Mouse (Mus musculus) common myeloid progenitor, adult 5-6 weeks (primary cell): ENCODE results near the gene Comt. TPM values are rescaled to one million over a fixed set of nuclear protein-coding genes. Genes with fewer than 3 reads are reported as not detected.

Experiments
- ATAC-seq: replicated peaks from 2 replicates; pipeline ENCODE4 v1.8.0; 2016; ENCODE audit warnings: low read depth, mild to moderate bottlenecking, moderate TSS enrichment, inconsistent platforms; ENCODE audit not compliant: poor library complexity, severe bottlenecking
- total RNA-seq: library from RNA; stranded (forward); fragments of 200-1000, 187-1606 nt; gene quantifications from 2 replicates; pipeline ENCODE4 v1.2.3, GENCODE M21; 2017

The Comt gene
- total RNA-seq, 1 experiment from 2014 or later: 38.2 TPM

DNA sequence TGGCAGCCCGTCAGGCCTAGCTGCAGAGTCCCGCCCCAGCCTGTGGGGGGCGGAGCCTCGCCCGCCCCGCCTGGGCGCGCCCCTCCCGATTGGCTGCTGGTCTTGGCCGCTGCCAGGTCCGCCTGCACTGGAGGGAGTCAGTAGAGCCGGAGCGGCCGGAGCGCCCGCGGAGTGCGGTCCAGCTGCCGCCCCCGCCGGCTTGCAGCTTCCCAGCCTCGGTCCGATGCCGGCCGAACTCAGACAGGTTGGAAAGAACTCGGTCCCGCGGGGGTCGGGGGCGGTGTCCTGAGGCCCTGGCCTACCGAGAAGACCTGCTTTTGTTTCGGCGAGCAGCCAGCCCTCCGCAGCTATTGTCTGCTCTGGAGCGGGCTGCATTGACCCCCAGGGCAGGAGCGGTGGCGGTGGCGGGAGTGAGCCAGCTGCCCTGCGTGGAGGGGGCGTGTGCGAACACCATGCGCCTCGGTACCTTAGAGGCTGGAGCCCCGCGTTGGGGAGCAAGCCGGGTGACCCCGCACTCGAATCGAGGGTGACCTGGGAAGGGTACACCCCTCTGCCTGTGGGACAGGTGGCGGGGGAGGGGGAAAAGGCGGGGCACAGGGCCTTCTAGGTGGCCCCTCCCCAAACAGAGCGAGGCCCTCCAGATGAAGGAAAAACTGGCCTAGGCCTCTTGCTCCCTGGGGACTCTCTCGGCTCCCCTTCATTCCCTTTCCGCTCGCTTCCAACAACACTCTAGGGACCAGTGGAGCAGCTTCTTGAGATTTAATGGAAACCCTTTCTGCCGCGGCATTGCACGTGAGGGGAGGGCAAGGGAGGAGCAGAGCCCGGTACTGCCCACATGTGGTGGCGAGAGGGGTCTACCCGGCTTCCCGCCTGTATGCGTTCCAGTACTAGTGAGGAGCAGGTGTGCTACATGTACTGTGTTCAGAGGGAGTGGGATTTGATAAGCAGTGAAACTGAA, 33.9 kb downstream of the Comt start:
- ATAC-seq: peak; percentile 70

DNA sequence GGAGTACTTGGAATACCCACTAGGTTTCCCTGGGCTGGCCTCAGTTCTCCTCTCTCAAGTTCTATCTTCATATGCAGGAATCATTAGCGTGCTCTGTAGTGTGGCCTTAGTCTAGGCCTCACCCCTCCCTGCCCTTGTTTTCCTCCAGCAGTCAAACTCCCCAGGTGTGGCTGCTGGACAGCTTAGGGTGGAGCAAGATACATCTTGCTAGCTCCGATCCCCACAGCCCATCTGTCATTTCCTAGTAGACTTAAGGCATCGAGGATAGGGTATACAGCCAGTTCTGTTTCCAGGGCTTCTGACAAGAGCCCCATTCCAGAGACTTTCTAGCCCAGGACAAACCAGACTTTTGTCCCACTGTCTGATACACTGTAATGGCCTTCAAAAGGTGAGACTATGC, 34.9 kb downstream of the Comt start:
- no peak for ATAC-seq

DNA sequence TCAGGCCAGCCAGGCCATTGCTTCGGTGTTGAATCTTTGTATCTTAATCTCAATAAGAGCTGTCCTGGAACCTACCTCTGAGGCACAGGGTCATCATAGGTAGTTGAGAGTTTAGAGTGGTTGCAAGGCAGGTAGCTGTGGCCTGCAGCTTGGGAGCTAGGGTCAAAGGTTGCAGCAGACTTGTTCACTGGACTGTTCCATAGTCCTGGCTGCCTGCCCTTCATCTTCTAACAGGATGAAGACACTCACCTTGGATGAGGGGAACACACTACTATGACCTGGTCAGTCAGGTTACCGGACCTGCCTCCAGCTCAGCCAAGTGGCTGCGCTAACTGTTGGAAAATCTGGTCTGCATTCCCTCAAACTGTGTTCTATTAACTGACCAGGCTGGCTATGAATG, 35.5 kb downstream of the Comt start:
- ATAC-seq: no peak

DNA sequence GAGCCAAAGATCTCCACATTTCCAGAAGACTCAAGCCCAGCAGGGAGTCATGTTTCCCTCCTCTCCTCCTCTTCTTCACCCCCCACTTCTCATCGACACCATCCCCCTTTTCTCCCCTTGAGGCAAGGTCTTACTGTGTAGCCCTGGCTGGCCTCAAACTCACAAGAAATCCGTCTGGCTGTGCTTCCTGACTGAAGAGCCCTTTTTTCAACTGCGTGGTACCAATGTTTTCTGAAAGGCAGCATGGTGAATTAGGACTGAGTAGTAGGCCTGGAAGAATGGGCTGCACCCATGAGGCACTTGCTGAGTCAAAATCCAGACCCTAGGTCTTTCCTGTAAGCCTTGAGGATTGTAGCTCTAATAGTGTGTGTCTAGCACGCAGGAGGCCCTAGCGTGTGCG, 36.3 kb downstream of the Comt start:
- ATAC-seq: no peak

DNA sequence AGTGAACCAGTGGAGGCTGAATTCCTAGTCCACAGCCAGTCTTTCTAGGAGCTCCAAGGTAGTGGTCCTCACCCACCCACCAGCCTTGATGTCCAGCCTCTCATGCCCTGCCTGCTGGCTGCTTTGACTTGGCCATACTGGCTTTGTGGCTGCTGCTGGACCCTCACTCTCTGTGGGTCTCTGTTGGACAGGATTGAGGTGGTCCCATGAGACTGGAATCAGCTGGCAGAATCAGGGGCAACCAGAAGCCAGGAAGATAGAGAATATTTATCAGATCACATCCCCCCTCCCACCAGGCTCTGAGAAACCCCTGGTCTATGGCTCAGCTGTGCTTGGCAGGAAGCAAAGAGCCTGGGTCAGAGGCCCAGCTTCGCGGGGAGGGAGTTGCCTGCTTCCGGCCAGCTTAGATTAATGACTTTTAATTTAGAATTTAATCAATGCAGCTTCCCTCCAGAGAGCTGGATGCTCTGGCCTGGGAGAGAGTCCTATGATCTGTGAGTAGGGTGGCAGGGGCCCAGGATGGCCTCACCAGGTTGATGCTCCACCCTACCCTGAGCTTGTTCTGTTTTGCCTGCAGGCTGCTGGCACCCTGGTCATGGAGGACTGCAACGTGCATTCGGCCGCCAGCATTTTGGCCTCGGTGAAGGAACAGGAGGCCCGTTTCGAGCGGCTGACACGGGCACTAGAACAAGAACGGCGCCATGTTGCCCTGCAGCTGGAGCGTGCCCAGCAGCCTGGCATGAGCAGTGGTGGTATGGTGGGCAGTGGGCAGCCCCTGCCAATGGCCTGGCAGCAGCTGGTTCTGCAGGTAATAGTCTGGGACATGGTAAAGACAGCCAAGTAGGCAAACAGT, 37.8 kb downstream of the Comt start:
- no peak for ATAC-seq

DNA sequence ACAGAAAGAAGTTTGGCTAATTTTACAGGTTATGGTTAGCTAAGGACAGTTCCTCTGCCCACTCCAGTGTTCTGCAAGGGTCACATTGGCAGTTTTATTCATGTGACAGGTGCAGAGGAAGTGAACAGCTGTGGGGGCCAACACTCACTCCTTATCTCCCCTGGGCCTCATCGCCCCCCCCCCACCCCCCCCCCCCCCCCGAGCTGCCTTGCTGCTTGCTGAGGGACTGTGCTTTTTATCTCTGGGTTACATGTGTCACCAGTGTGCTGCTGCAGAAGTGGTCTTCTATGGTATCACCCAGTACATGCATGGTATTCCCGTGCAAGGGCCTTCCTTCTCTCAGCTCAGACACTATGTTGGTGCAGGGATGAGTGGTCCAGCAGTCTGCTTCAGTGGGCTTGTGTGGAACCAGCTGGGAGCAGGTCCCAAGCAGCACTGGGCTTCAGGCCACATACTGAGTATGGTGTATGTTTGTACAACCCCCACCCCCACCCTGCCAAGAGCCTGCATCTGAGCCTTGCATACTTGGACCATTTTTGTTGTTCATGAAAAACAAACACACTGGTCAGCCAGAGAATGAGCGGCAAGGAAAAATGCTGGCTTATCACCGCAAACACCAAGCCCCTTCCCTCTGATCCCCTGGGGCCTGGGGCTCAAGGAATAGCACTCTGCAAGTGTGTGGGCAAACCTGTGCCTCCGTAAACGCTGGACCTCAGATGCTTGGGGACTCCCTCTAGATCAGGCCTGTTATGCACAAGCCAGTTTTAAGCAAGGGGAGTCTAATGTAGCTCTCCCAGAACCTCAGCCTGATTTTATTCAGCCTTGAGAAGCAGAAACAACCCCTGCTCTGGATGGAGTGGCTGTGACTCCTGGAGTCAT, 38.7 kb downstream of the Comt start:
- peak; percentile 64 for ATAC-seq

DNA sequence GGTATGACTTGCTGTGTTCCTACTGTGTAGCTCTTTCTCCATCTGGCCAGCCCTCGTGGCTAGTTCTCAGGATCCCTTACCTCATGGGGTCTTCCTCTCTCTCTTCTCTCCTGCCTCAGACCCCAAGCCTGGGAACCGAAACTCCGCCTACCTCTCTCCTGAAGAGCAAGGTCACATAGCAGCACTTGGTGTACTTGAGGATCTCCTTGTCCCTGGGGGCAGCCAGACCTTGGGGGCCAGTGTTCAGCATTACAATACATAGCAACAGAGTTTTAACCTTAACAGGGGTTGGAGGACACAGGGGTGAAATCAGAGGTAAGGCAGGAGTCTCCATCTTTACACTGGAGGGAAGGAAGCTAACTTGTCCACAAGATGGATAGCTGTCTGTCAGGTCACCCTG, 39.7 kb downstream of the Comt start:
- no peak for ATAC-seq

DNA sequence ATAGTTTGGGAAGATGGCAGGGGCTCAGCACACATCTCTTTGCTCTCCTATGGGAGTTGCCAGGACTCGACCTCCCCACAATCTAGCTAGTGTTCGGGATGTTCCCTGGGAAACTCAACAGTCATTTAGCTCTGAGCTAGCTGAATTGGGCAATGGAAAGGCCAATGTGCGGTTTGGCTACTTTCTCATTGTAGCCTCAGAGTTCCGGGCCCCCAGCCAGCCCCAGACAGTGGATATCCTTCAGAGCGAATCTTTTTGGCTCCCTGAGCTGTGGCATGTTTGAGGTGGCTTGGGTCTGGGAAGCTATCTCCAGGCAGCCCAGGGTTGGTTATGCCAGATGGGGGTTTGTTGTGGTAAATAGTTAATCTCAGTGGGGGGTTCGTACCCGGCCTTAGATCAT, 40.2 kb downstream of the Comt start:
- ATAC-seq: no peak

DNA sequence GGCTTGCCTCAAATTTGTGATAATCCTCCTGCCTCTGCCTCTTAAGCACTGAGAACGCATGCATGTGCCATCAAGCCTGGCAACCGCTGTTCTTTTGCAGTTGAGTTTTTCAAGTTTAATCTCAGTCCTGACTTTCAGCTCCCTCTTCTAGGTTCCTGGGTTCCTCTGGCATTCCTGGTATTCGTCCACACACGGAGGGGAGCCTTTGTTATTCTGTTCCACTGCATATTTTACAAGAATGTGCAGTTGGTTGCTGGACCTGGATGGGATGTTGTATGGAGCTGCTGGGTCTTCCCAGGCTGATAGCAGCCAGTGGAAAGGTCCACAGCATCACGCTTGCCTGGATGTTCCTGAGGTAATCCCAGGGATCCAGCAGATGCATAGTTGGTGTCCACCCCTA, 41.2 kb downstream of the Comt start:
- no peak for ATAC-seq

DNA sequence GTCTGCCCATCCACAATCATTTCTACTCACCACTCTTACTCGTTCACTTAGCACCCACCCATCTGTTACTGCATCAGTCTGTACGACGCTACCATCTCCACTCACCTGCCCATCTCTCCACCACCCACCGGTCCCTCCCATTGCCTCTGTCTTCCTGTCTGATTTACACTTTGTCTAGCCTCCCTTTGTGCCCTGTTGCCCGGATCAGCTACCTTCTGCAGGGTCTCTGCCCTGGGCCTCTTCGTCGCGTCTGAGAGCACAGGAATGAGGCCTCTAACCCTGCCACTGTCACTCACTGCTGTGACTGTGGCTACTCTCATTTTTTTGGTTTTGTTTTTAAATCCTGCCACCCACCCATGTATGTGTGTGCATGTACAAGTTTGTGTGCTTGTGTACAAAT, 42.0 kb downstream of the Comt start:
- ATAC-seq: no peak

DNA sequence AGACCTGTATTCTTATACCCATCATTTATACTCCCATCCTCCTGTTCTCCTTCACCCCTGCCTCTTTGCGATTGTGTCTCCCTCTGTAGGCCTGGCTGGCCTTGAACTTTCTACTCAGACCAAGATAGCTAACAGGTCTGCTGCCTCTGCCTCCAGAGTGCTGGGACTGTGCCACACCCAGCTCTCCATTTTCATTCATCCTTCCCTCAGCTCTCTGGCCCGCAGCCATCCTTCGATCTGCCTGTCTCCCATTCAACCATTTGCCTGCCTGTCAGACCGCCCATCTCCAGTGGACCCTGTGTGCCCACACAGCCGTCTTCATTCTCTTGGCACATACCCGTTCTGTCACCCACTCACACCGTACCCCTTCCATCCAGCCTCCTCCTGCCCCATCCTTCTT, 42.4 kb downstream of the Comt start:
- no peak for ATAC-seq

DNA sequence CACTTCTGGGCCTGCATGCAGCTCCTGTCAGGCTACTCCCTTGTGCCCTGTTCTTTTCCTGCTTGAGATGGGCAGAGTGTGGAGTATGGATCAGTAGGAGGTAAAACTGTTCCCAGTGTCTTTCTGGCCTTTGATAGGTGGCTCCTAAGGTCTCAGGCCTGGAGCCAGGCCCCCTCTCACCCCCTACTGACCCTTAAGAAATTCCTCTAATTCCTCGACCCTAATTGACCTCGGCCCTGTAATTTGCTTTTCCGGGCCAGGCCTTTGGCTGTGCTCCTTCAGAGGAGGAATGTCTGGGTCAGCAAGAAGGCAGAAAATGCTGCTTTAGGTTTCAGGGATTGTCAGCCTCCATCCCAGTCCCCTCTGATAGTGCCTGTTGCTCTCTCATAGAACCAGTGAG, 42.9 kb downstream of the Comt start:
- ATAC-seq: no peak

DNA sequence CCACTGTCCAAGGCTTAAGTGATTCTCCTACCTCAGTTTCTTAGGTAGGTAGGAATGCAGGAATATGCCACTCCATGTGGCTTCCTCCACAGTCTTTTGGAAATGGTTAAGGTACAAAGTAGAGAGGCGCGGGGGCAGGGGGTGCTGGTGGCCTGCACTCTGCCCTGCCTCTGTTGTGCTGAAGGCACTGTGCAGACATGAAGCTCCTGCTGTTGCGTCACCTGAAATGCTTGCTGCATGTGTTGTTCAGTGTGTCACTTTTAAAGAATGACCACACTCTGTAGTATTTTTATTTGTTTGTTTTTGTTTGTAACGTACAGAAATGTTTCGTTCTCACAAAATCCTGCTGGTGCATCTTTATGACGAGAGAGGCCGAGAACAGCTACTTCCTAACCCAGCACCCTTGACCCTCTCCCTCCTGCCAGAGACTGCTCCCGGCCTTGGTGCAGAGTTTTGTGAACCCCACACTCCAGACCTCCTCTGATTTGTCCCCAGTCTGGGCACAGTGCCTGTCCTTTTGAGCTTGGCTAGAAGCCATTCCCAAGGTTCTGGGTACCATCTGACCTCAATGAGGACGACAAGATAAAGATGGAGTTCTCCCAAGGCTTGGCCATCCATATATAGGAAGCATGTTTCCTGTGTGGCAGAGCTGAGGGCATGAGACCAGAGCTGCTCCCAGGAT, 43.5 kb downstream of the Comt start:
- ATAC-seq: no peak

DNA sequence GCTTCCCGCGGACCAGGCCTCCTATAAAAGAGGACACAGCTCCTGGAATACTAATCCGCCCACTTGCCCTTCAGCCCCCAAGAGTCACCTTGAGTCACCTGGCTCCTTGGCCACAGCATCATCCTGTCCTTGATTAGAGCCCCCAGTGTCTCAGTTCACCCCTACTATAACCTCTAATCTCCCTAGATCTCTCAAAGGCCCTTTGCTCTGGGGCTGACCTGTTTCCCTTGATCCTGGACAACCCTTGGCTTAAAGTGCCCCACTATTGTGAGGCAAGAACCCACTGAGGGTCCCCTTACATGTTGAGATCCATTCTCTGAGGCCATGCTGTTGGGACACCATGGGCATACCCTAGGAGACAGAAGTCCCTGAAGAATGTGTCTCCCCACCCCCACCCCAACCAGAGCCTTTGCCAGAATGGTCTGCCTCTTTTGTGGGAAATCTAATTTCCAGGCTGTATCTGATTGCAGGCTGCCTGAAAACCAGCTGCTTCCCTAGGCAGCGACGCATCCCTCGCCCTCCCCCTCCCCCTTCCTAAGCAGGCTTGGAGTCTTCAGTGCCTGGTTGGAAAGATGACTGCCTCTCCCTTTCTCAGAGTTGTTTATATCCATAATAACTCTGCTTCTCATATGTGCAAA, 44.9 kb downstream of the Comt start:
- no peak for ATAC-seq

DNA sequence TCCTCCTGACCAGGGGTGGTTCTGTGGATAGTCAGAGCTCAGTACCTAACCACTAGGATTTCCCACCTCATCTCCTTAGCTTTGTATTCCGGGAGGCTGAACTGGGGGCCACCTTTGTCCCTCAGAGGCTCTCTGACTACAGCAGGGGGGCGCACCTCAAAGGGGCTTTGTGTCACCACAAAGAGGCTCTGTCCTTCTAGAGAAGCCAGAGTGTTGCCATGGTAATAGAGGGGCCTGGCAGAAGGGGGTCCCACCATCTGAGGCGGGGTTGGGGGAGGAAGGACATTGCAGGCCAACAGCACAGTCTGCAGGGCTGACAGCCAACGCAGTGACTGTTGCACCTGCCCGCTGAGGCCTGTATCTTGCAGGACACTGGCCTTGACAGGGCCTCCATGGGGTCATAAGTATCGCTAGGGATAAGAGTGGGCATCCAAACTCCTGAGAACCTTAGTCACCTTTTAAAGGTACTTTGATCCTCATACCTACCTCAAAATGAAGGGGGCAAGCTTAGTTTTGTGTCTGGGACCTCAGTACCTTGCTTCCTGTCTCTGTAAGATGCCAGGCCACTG, 46.1 kb downstream of the Comt start:
- no peak for ATAC-seq

DNA sequence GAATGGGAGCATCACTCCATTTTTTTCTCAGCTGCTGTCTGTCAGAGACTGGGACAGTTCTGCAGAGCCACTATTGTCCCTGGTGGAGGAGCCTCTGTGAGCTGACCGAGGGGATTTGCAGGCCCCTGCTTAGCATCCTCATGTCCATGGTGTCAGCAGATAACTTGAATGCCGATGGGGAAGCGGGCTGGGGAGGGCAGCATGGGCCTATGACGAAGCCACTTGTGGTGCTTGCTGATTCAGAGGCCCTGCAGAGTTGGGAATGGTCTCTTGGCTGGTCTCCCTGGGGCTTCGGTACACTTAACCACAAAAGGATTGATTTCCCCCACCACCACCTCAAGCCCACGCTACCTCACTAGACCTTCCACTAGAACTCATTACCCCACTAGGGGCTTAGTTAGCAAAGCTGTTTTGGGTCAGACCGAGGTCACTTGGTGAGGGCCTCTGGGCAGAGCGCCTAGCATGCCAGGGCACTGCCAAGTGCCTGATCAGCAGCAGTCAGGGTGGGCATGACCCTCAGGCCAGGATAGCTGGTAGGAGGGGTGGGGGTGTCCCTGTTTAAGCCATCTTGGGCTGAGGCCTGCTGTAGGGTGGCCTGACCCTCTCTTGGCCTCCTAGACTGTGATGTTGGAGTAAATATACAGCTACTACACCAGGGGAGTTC, 47.2 kb downstream of the Comt start:
- ATAC-seq: no peak

DNA sequence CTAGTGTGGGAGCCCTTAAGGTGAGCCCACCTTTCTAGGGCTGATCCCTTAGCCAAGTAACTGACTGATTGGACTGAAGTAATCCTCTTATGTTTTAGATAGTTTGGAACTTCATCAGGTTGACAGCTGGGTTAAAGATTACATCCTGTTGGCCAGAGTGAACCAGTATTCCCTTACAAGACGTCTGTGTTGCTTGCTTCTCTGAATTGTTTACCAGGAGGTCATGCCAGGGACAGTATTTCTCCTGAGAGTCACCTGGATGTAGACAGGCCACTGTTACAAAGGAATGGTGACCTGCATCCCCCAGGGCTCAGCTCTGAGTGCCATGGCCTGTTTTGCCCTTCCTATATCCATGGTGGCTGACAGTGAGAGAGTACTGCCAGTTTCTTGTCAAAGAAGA, 48.2 kb downstream of the Comt start:
- ATAC-seq: no peak

DNA sequence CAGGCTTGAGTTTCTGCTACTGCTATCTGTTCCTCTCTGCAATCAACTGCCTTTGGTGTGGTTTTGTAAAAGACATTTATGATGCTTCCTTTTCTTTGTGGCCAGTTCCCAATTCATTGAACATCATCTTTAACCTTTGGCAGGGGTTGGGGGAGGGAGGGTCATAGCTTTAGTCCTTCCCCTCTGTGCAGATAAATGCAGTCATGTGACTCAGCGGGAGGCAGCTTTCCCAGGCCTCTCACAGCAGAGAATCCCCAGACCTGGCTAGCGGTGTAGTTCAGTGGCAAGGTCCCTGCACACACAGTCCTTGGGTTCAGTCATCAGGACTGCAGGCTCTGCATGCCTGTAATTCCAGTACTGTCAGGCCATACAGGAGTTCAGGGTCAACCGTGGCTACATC, 49.4 kb downstream of the Comt start:
- ATAC-seq: peak; percentile 30
